Mouse (Mus musculus) left cerebral cortex, postnatal 4 days (tissue): Measurements from ENCODE around the gene Gtpbp3. TPM values are rescaled to one million over a fixed set of nuclear protein-coding genes. Genes with fewer than 3 reads are reported as not detected.
"Not testable (repeated sequence)": the region's sequence is repeated elsewhere in the genome, so short reads cannot be mapped to it uniquely, and the experiment has no call there.

Experiments
- DNase-seq: peaks from one replicate; pipeline ENCODE4 v3.0.0-alpha.2; 2022
- intact Hi-C: fragments of 180-260 bp; cut with DNase I; formaldehyde crosslinking; loops from one replicate; pipeline ENCODE4 v1.15.1; 2025
- total RNA-seq, 2 experiments: library from RNA; stranded (reverse); gene quantifications; 2 replicates each; pipeline ENCODE4 v1.2.3; 2021

Gtpbp3 gene
- total RNA-seq, 2 experiments from 2014 or later, result 23.0 to 24.1 TPM

- intact Hi-C loops, result loop anchor here (10.0 kb wide), 1 partner anchor 84 kb away; no protein-coding TSS in a partner anchor
- DNase-seq, result no peak
Observed at GRCm38 (mm10) chr8:71528362-71529073, 40.6 kb downstream of the Gtpbp3 start.

- peak; percentile 48 for DNase-seq
- intact Hi-C loops, result not testable (repeated sequence)
Observed at GRCm38 (mm10) chr8:71530735-71531467, 43.0 kb downstream of the Gtpbp3 start.

GRCm38 (mm10) chr8:71534263-71534810 lies 46.4 kb downstream of the Gtpbp3 start:
- intact Hi-C loops, result no loop called here
- no peak for DNase-seq

- intact Hi-C loops, result no loop called here
Observed at GRCm38 (mm10) chr8:71535663-71536062, 47.8 kb downstream of the Gtpbp3 start.

GRCm38 (mm10) chr8:71537028-71537867 lies 49.3 kb downstream of the Gtpbp3 start, which contains the start of gene Bst2:
Gene Bst2 (minus strand): TSS chr8:71537456.
- intact Hi-C loops, result no loop called here
- peak; percentile 28 for DNase-seq

More at GRCm38 (mm10) chr8:71535663-71536062, 47.8 kb downstream of the Gtpbp3 start:
- DNase-seq, result no peak

- DNase-seq, result peak; percentile 98
- intact Hi-C loops, result no loop called here
Observed at GRCm38 (mm10) chr8:71542632-71543343, 54.9 kb downstream of the Gtpbp3 start, which contains the start of gene Mvb12a. Gene Mvb12a (plus strand): TSS chr8:71542922.

- intact Hi-C loops, result no loop called here
Observed at GRCm38 (mm10) chr8:71543755-71544154, 55.9 kb downstream of the Gtpbp3 start.

GRCm38 (mm10) chr8:71545053-71545452 lies 57.1 kb downstream of the Gtpbp3 start:
- DNase-seq, result no peak
- intact Hi-C loops, result no loop called here

More at GRCm38 (mm10) chr8:71543755-71544154, 55.9 kb downstream of the Gtpbp3 start:
- no peak for DNase-seq

- intact Hi-C loops, result no loop called here
- DNase-seq, result no peak
Observed at GRCm38 (mm10) chr8:71547590-71547989, 59.7 kb downstream of the Gtpbp3 start.

Other genes starting within 250 kb of the Gtpbp3 start
- 10 to 100 TPM; 47.3 to 48.5 TPM for gene Myo9b, start 215.4 kb upstream of the Gtpbp3 start, total RNA-seq
- 10 to 100 TPM; 38.8 to 39.4 TPM for gene Haus8, start 215.2 kb upstream of the Gtpbp3 start, total RNA-seq
- gene Use1, start 121.3 kb upstream of the Gtpbp3 start, total RNA-seq, result 100 to 1,000 TPM; 116 to 117 TPM
- gene Ocel1, start 116.8 kb upstream of the Gtpbp3 start, total RNA-seq, result 10 to 100 TPM; 17.9 to 18.5 TPM
- gene Nr2f6, start 106.1 kb upstream of the Gtpbp3 start, total RNA-seq, result 10 to 100 TPM; 32.2 to 33.1 TPM
- gene Ushbp1, start 92.3 kb upstream of the Gtpbp3 start, total RNA-seq, result 1 to 10 TPM; 6.5 TPM
- 10 to 100 TPM; 75.8 to 88.0 TPM for gene Babam1, start 91.2 kb upstream of the Gtpbp3 start, total RNA-seq
- gene Ankle1, start 82.1 kb upstream of the Gtpbp3 start, total RNA-seq, result 1 to 10 TPM; 2.3 to 3.2 TPM
- gene Abhd8, start 24.4 kb upstream of the Gtpbp3 start, total RNA-seq, result 100 to 1,000 TPM; 113 to 121 TPM
- gene Mrpl34, start 23.1 kb upstream of the Gtpbp3 start, total RNA-seq, result 10 to 100 TPM; 71.3 to 73.7 TPM
- gene Dda1, start 18.9 kb upstream of the Gtpbp3 start, total RNA-seq, result 100 to 1,000 TPM; 135 to 139 TPM
- gene Ano8, start 2.1 kb upstream of the Gtpbp3 start, total RNA-seq, result 10 to 100 TPM; 88.0 to 91.9 TPM
- gene Plvap, start 23.6 kb downstream of the Gtpbp3 start, total RNA-seq, result 1 to 10 TPM; 6.2 to 7.3 TPM
- gene Ccdc194, start 37.6 kb downstream of the Gtpbp3 start, total RNA-seq, result not detected
- 1 to 10 TPM; 3.0 to 3.5 TPM for gene Bst2, start 49.4 kb downstream of the Gtpbp3 start, total RNA-seq
- gene Mvb12a, start 54.8 kb downstream of the Gtpbp3 start, total RNA-seq, result 10 to 100 TPM; 37.4 to 40.7 TPM
- gene Tmem221, start 70.8 kb downstream of the Gtpbp3 start, total RNA-seq, result not detected
- gene Nxnl1, start 78.5 kb downstream of the Gtpbp3 start, total RNA-seq, result not detected
- 10 to 100 TPM; 60.5 to 71.1 TPM for gene Slc27a1, start 80.8 kb downstream of the Gtpbp3 start, total RNA-seq
- 10 to 100 TPM; 85.7 to 97.3 TPM for gene Pgls, start 104.1 kb downstream of the Gtpbp3 start, total RNA-seq
- gene Fam129c, start 109.5 kb downstream of the Gtpbp3 start, total RNA-seq, result 1 to 10 TPM; 7.9 to 8.0 TPM
- gene Colgalt1, start 122.9 kb downstream of the Gtpbp3 start, total RNA-seq, result 10 to 100 TPM; 88.2 to 88.6 TPM
- gene Unc13a, start 183.7 kb downstream of the Gtpbp3 start, total RNA-seq, result 100 to 1,000 TPM; 204 to 221 TPM
- 1 to 10 TPM; 4.5 to 5.5 TPM for gene Jak3, start 188.2 kb downstream of the Gtpbp3 start, total RNA-seq
- 1 to 10 TPM in 1 of 2 experiments, under 1 TPM in 1; 0.70 to 1.6 TPM for gene Insl3, start 201.1 kb downstream of the Gtpbp3 start, total RNA-seq
- gene B3gnt3, start 213.7 kb downstream of the Gtpbp3 start, total RNA-seq, result under 1 TPM; 0.22 to 0.36 TPM
- 100 to 1,000 TPM; 153 to 162 TPM for gene Fcho1, start 237.6 kb downstream of the Gtpbp3 start, total RNA-seq